In the genomic region with DNA sequence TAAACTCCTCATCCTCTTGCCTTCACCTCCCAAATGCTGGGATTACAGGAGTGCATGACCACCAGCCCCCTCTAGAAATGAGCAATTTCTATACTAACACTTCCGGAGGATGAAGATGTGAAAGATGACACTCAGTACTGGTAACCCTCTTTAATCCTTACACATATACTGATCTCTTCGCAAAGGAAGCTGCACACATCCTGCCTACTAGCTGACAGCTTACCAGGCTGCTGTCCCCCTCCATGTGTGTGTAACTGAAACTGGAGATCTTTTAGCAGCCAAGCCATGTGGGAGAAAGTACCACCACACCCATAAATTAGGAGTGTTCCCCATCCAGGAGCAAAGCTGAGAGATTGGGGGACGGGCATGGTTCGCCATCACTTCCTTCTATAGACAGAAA, we compare ENCODE assay signal across 12 mouse cellular contexts. TPM values are rescaled to one million over a fixed set of nuclear protein-coding genes. Genes with fewer than 3 reads are reported as not detected.
"Had no signal": no experiment of that assay in that cellular context is flagged by ENCODE, and none has a peak within 500 bp of the region (broad histone marks: within the 10 kb centered on the region; RNA-seq: fewer than 3 reads in every experiment).

No protein-coding gene starts in this region.

- H3K9me3 ChIP-seq: limb, embryonic 15.5 days; liver, embryonic 12.5 days; midbrain, embryonic 10.5 days; neural tube, embryonic 12.5 days had no signal

- H3K4me3 ChIP-seq: left cerebral cortex, adult 2 months; limb, embryonic 15.5 days; liver, embryonic 12.5 days; midbrain, embryonic 10.5 days; neural tube, embryonic 12.5 days had no signal

- H3K4me1 ChIP-seq: limb, embryonic 15.5 days; midbrain, embryonic 10.5 days; neural tube, embryonic 12.5 days had no signal

- H3K4me2 ChIP-seq: limb, embryonic 15.5 days; liver, embryonic 12.5 days; lung, embryonic 14.5 days; neural tube, embryonic 12.5 days had no signal

- ATAC-seq: liver, embryonic 12.5 days had no signal

- DNase-seq: spleen, adult 18-20 months; thymus, adult 18-20 months; thymus, postnatal 14 days had no signal

- H3K27ac ChIP-seq: left cerebral cortex, adult 2 months; limb, embryonic 15.5 days; liver, embryonic 12.5 days; midbrain, embryonic 10.5 days; neural tube, embryonic 12.5 days had no signal

- H3K27me3 ChIP-seq: limb, embryonic 15.5 days; liver, embryonic 12.5 days; neural tube, embryonic 12.5 days had no signal

- H3K9ac ChIP-seq: limb, embryonic 15.5 days; liver, embryonic 12.5 days; lung, embryonic 14.5 days; neural tube, embryonic 12.5 days had no signal

- H3K36me3 ChIP-seq: limb, embryonic 15.5 days; liver, embryonic 12.5 days; midbrain, embryonic 10.5 days; neural tube, embryonic 12.5 days had no signal

RNA-seq across cellular contexts. Expression of a gene that starts 13.5 kb away (rescaled TPM):
- total RNA-seq: left cerebral cortex, adult 2 months; neutrophil, adult 5-6 weeks had no signal
- polyA plus RNA-seq: liver, embryonic 12.5 days; liver, embryonic 16.5 days; lung, embryonic 14.5 days; midbrain, embryonic 10.5 days; stomach, embryonic 14.5 days had no signal
